Mouse (Mus musculus) gastrocnemius, postnatal 25 days (tissue): ENCODE data around the gene Tuba3b. TPM values are rescaled to one million over a fixed set of nuclear protein-coding genes. Genes with fewer than 3 reads are reported as not detected.

Source experiments
- DNase-seq: peaks from one replicate; pipeline ENCODE4 v3.0.0; 2022
- long read RNA-seq, 2 experiments: library from polyadenylated mRNA; stranded (forward); transcript quantifications; one replicate each; pipeline ENCODE4 v2.0.0; 2021
- total RNA-seq, 2 experiments: library from RNA; stranded (reverse); gene quantifications; 1 replicate in 1 of 2; 2 replicates in 1 of 2; pipeline ENCODE4 v1.2.3; 2021

The Tuba3b gene
- total RNA-seq: not detected
- long read RNA-seq, experiment 1: 0 reads
- long read RNA-seq, experiment 2: 0 reads

DNA sequence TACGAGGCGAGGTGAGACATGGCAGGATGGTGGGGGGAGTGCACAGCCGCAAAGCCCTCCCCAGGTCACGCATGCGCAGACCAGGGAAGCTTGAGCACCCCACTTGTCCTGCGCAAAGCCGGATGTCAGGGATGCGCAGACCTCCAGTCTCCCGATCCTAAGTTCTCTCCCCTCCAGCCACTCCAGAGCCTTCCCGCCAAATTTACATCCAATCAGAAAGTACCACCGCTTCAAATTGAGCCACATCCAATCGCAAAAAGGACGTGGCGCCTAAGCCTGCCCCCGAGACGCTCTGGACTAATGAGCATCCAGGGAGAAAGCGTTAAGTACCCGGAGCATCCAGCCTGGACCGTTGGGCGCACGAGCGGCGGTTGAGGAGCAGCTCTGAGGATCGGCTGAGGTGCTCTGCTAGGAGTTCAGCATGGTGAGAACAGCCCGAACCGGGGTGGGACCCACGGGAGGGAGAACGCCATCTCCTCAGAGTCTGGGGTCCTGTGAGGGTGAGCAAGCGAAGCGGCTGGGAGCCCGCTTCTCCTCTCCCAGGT lies at the start of gene Tuba3b:
TSS of gene Tuba3b (plus strand) at position 92 of the 545 bp plus-strand sequence.
- no peak for DNase-seq

GRCm38 (mm10) chr6:145567296-145567695 lies 48.3 kb upstream of the Tuba3b start:
- DNase-seq: no peak

GRCm38 (mm10) chr6:145567832-145568231 lies 47.7 kb upstream of the Tuba3b start:
- no peak for DNase-seq

- no peak for DNase-seq
Measured at GRCm38 (mm10) chr6:145568701-145569100, 46.9 kb upstream of the Tuba3b start.

GRCm38 (mm10) chr6:145573250-145574013 lies 42.1 kb upstream of the Tuba3b start:
- DNase-seq: no peak

- DNase-seq: no peak
Measured at GRCm38 (mm10) chr6:145576762-145577161, 38.8 kb upstream of the Tuba3b start.

- DNase-seq: no peak
Measured at GRCm38 (mm10) chr6:145578457-145579185, 36.9 kb upstream of the Tuba3b start.

DNA sequence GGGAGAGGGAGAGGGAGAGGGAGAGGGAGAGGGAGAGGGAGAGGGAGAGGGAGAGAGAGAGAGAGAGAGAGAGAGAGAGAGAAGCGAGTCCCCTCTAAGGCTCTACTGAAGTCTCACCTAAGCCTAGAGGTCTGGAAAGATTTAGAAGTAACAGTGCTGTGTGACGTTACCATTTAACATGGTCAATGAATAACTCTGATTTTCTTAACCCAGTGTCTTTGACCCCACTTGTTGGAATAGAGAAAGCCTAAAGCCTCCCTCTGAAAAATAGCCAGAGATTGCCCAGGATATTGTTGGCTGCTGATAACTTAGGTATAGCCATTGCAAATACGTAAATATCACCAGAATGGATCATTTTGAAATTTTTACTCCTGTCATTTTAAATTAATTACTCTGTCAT lies 35.8 kb upstream of the Tuba3b start:
- DNase-seq: no peak

DNA sequence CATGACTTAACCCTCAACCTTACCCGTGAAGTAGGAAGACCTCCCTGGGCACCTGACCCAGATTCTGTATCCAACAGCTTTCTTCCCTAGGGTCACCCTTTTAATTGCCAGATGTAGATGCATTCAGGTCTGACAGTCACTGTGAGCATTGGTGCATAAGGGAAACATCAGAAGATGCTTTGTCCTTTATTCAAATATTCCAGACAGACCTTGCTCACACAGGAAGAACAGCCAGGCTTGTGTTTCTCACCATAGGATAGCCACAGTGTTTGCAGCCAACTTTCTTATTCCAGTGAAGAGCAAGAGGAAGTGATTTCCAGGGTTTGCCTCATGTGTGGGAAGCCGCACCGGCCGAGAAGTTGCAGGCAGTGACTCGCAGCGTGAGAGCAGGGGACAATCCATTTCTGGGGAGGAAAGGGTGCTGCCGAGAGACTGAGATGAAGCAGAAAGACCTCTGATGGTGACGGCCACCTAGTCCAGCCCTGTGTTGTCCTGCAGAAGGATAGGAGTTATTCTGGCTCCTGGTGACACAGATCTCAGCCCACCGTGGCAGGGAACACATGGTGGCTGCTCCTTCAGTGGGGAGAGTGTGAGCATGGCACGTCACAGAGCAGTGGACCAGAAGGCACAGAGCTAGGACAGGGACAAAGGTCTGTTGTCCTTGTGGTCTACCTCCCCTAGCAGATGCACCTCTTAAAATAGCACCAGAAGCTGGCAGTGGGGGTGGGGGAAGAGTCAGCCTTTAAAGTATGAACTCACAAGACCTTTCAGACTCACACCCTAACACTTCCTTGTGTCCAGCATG lies 34.0 kb upstream of the Tuba3b start:
- no peak for DNase-seq

DNA sequence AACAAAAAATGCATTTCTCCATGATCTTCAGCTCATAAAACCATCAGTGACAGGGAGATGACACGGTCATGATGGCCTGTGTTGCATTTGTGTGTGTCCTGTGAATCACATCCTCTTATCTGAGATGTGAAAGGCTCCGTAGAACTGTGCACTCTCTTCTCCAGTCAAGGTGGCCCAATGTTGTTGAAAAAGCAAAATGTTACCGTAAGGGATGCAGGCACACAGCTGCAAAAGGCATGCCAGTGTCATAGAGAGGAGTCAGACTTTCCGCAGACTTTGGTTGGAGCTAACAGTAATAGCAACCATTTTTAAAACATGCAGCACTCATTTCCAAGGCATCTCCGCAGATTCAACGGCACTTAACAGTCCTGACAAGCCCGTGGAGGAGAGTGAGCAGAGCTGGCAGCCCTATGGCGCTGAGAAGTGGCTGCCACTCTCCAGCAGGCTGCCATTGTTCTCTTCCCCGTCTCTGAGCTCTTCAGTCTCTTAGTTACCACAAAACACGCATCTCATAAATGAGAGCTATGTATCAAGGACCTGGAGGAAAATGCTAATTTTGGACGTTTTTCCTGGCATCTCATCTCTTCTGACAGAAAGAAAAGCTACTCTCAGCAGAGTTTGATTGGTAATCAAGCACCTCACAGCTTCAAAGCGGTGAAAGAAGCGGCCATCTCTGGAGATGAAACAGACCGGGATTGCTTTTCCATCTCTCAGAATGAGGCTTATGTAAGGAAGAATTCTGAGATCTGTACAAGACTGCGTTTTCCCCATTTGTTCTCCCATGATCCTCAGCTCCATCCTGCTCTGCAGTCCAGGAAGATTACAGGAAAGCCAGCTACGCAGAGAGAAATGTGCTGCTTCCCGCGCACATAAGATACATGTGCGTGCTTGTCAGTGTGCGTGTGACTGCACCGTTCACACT lies 30.2 kb upstream of the Tuba3b start:
- no peak for DNase-seq

DNA sequence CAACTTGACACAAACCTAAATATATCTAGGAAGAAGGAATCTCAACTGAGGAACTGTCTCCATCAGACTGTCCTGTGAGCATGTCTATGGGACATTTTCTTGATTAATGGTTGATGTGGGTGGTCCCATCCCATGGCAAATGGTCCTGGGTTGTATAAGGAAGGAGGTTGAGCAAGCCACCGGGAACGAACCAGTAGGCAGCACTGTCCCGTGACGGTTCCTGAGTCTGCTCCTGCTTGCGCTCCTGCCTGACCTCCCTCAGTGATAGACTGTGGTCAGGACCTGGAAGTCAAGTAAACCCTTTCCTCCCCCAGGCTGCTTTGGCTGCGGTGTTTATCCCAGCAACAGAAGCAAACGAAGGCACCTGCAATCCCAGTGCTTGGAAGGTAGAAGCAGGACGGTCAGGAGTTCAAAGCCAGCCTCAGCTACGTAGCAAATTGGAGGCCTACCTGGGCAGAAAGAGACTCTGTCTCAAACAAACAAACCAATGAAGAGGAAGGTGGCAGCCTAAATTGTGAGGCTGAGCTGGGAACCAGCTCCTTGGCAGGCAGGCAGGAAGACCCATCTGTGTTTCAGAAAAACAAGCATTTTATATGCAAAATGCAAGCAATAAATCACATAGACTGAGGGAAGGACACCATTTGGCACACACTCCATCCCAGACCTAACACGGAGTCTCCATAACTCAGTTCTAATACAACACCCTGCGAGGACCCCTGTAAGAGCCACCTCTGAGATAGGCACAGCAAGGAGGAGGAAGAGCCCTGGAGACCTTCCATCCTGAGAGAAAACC lies 24.9 kb upstream of the Tuba3b start:
- no peak for DNase-seq

- no peak for DNase-seq
Measured at GRCm38 (mm10) chr6:145591578-145591977, 24.0 kb upstream of the Tuba3b start.

DNA sequence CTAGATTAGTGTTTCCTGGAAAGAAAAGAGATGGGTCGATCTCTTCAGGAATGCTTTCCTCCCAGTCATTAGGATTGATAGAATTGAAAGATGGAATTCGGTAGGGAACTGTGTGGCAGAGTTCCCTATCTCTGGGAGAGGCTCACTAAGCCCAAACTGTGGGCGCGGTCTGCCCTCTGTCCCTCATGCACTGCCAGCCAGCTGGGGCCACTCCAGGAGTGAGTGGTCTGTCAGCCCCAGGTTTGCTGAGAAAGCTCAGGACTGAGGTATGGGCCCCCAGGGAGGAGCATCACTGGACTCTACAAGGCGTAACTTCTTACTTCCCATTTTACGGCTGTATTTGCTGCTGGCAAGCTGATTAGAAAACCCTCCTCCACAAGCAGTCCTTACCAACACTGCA lies 23.5 kb upstream of the Tuba3b start:
- DNase-seq: no peak

DNA sequence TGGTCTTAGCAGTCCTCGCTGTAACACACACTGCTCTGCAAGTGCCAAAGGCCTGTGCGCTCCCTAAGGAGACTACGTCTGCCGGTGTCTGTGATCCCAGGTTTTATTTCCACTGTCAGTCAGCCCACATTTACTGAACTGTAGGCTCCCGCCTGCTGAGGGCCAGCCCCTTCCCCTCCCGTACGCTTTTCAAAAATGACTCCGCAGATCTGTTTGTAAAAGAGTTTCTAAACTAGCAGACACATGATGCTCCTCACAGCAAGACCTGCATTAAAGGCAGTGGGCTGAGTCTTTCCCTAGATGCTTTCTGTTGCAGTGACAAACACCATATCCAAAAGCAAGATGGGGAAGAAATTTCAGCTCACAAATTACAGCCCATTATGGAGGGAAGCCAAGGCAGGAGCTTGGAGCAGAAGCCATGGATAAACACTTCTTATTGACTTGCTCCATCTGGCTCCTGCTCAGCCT lies 23.0 kb upstream of the Tuba3b start:
- no peak for DNase-seq

DNA sequence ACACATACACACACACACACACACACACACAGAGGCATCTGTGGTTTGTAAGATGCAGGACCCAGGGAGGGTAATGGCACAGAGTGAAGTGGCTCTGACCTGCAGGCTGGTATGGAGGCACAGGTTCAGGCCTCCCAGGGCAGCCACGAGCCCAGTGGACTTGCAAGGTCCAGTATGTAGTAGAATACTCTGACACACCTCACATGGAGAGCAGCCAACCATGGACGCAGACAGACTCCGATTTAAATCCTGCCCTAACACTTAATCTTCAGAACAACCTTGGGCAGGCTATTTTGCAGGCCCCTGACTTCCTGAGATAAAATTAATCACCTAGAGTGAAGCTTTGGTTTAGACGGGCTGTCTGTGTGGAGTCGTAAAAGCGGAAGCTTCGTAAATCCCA lies 21.6 kb upstream of the Tuba3b start:
- no peak for DNase-seq

DNA sequence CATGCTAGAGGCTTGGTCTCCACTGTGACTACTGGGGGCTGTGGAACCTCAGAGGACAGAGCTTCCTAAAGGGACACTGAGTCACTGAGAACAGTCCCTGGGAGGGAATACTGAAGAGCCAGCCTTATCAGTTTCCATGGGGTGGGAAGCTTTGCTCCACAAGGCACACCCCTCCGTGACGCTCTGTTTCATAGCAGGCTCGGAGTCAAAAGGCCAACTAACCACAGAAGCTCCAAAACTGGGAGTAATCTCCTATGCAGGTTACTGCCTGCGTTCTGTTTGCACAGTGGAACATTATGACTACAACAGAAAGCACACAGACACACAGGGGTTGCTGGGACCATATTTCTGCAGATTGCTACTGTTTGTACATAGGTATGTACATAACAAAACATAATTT lies 19.7 kb upstream of the Tuba3b start:
- DNase-seq: no peak

GRCm38 (mm10) chr6:145598794-145599555 lies 16.6 kb upstream of the Tuba3b start:
- DNase-seq: no peak

GRCm38 (mm10) chr6:145604126-145604525 lies 11.4 kb upstream of the Tuba3b start:
- no peak for DNase-seq

- no peak for DNase-seq
Measured at GRCm38 (mm10) chr6:145604648-145605047, 10.9 kb upstream of the Tuba3b start.

DNA sequence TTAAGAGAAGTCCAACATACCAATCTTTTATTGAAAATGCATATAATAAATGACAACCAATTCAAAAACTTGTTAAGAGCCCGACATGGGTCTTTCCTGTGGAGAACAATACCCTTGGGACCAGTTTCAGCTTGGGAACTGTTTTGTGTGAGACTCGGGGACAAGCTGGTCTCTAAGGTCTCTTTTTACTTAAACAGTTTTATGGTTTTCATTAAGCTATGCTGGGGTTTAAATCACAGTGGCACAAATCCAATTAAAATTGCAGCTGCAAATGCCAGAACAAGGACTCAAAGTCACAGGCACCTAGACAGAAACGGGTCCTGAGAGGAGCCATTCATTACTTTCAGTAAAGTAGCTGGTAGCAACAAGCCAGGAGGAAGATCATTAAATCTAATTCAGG lies 10.4 kb upstream of the Tuba3b start:
- no peak for DNase-seq
